In genomic region chr16:38361933-38362332, GRCm38 (mm10) we compare ENCODE assay signal across 9 mouse cellular contexts. TPM values are rescaled to one million over a fixed set of nuclear protein-coding genes. Genes with fewer than 3 reads are reported as not detected.
DNase-seq lines count a peak whose midpoint lies in the region; ATAC-seq and TF ChIP-seq lines count a peak whose summit lies in the region.
"Had no signal": no experiment of that assay in that cellular context is flagged by ENCODE, and none has a peak within 500 bp of the region (broad histone marks: within the 10 kb centered on the region; RNA-seq: fewer than 3 reads in every experiment).

Popdc2 (plus strand) TSS chr16:38362209.

- intact Hi-C loops in gastrocnemius, postnatal 14 days (cut with DNase I; ENCODE audit: low total_unique reads) = no loop called here
- intact Hi-C loops in heart, postnatal 36 days (cut with DNase I) = no loop called here

- H3K4me2 ChIP-seq in lung, postnatal 0 days (replicated peaks; ENCODE audit: low read depth, low read length) = peak within 1 kb of the TSS; percentile 35
- H3K4me2 ChIP-seq: embryonic facial prominence, embryonic 15.5 days had no signal

- no peak within 1 kb of the TSS for H3K27ac ChIP-seq in kidney, adult 2 months (ENCODE audit: insufficient read depth, low read depth, low read length)
- H3K27ac ChIP-seq in lung, postnatal 0 days (ENCODE audit: low read length) = 0 out of 2 replicates have a peak within 1 kb of the TSS, but pooled peaks have one; percentile 20
- H3K27ac ChIP-seq: embryonic facial prominence, embryonic 15.5 days had no signal

- WGBS in kidney, adult 2 months = 48% methylated on average over 10 of the region's 10 CpGs
- 12% methylated on average over 10 of the region's 10 CpGs for WGBS in lung, postnatal 0 days

- no peak for TF ChIP-seq CTCF in kidney, adult 2 months (conservative IDR thresholded peaks at IDR 0.05; ENCODE audit: insufficient read depth, insufficient read length, low read depth, low read length)
- no peak for TF ChIP-seq CTCF in lung, postnatal 0 days (IDR thresholded peaks at IDR 0.05)

- peak; percentile 6 for DNase-seq in kidney, adult 2 months
- DNase-seq in kidney, postnatal 10 days = no peak
- DNase-seq in gastrocnemius, postnatal 14 days = peak; percentile 64
- DNase-seq in heart, postnatal 36 days = peak; percentile 66 to 73
- DNase-seq in lung, postnatal 0 days (ENCODE audit: low spot score) = peak; percentile 29
- no peak for DNase-seq in cerebellum, postnatal 36 days
- DNase-seq in left cerebral cortex, adult 8-10 months (ENCODE audit: low spot score in 2 of 2) = no peak
- DNase-seq in left cerebral cortex, adult 11 months (ENCODE audit: low spot score) = no peak

- TF ChIP-seq EP300 in lung, postnatal 0 days (IDR thresholded peaks at IDR 0.05) = no peak

- no peak within 1 kb of the TSS for H3K4me3 ChIP-seq in kidney, adult 2 months (ENCODE audit: insufficient read depth, low read depth, low read length)
- H3K4me3 ChIP-seq in lung, postnatal 0 days (ENCODE audit: low read depth, low read length) = no peak within 1 kb of the TSS
- H3K4me3 ChIP-seq: embryonic facial prominence, embryonic 15.5 days had no signal

- H3K36me3 ChIP-seq in kidney, adult 2 months (ENCODE audit: control insufficient read depth, insufficient read depth, low read length) = no peaks in the 10 kb centered on the region
- H3K36me3 ChIP-seq in lung, postnatal 0 days (ENCODE audit: insufficient read depth, low read length) = no peaks in the 10 kb centered on the region
- H3K36me3 ChIP-seq: embryonic facial prominence, embryonic 15.5 days had no signal

- no peaks in the 10 kb centered on the region for H3K4me1 ChIP-seq in kidney, adult 2 months (ENCODE audit: control insufficient read depth, insufficient read depth, low read length)
- peaks cover 13% of the 10 kb centered on the region; the same call in 1 of the 2 replicates for H3K4me1 ChIP-seq in lung, postnatal 0 days (ENCODE audit: insufficient read depth, low read depth, low read length)

- H3K27me3 ChIP-seq in kidney, adult 2 months (replicated peaks; ENCODE audit: control insufficient read depth, insufficient read depth, low read length) = no peaks in the 10 kb centered on the region
- H3K27me3 ChIP-seq in lung, postnatal 0 days (replicated peaks; ENCODE audit: insufficient read depth, low read length) = no peaks in the 10 kb centered on the region
- H3K27me3 ChIP-seq: embryonic facial prominence, embryonic 15.5 days had no signal

- ATAC-seq in lung, postnatal 0 days = peak; percentile 47

- H3K9me3 ChIP-seq in lung, postnatal 0 days (ENCODE audit: low read length) = no peaks in the 10 kb centered on the region
- H3K9me3 ChIP-seq: embryonic facial prominence, embryonic 15.5 days had no signal

- H3K9ac ChIP-seq in lung, postnatal 0 days (replicated peaks; ENCODE audit: low read depth) = no peak within 1 kb of the TSS
- H3K9ac ChIP-seq: embryonic facial prominence, embryonic 15.5 days had no signal

- no peak for TF ChIP-seq POLR2A in kidney, adult 2 months (IDR thresholded peaks at IDR 0.05; ENCODE audit: low read depth, low read length)

RNA-seq across cellular contexts. Expression of gene Popdc2, which starts in this region (rescaled TPM):
- polyA plus RNA-seq in kidney, adult 2 months (2012; rRNA removed) = 1.5 TPM in 2 replicates
- total RNA-seq in gastrocnemius, postnatal 14 days (2021) = 10 to 100 TPM; 56.1 to 66.9 TPM
- total RNA-seq in heart, postnatal 36 days (2021) = 100 to 1,000 TPM; 442 to 516 TPM
- polyA plus RNA-seq in lung, postnatal 0 days (2015; fragmentation: Nextera tagmentation; extraction: Ambion mirVana) = 4.7 and 6.5 TPM in 2 replicates
- under 1 TPM; 0.35 to 0.89 (median 0.52) TPM for total RNA-seq in left cerebral cortex, adult 8-10 months (2022)

Comparison
In these comparisons a context has a peak if more than half of its experiments do, and no peak if none do; other contexts are left out.
1. RNA of gene Popdc2 (total RNA-seq): 442 to 516 TPM in heart, postnatal 36 days and 56.1 to 66.9 TPM in gastrocnemius, postnatal 14 days; 0.35 to 0.89 TPM in left cerebral cortex, adult 8-10 months; every median in the first group is over 10 times any median in the second.
2. RNA of gene Popdc2 (total RNA-seq): 442 to 516 TPM in heart, postnatal 36 days; 56.1 to 66.9 TPM in gastrocnemius, postnatal 14 days; every median in the first group is over 4 times any median in the second.
3. DNase-seq: peak in kidney, adult 2 months (single experiment), gastrocnemius, postnatal 14 days (single experiment), heart, postnatal 36 days (2 of 2) and lung, postnatal 0 days (single experiment); none in kidney, postnatal 10 days (single experiment), cerebellum, postnatal 36 days (0 of 2), left cerebral cortex, adult 8-10 months (0 of 2) and left cerebral cortex, adult 11 months (single experiment).